Mouse (Mus musculus) thymus, postnatal 25 days (tissue): ENCODE data around the gene Rpe.
A peak's percentile ranks its signal among the peaks of the same experiment; 100 is the strongest.
"Not testable (repeated sequence)": the region's sequence is repeated elsewhere in the genome, so short reads cannot be mapped to it uniquely, and the experiment has no call there.

ENCODE experiments used
- DNase-seq: peaks from one replicate; pipeline ENCODE4 v3.0.0; 2022

Rpe gene

GRCm38 (mm10) chr1:66700693-66701575 is at the start of gene Rpe:
Gene Rpe (plus strand): TSS chr1:66700831.
- peak; percentile 94 for DNase-seq

- DNase-seq: no peak
Observed at GRCm38 (mm10) chr1:66655119-66655746, 45.4 kb upstream of the Rpe start.

GRCm38 (mm10) chr1:66655747-66656119 is 44.9 kb upstream of the Rpe start:
- no peak for DNase-seq

- no peak for DNase-seq
Observed at GRCm38 (mm10) chr1:66671475-66671874, 29.2 kb upstream of the Rpe start.

- no peak for DNase-seq
Observed at GRCm38 (mm10) chr1:66672812-66673211, 27.8 kb upstream of the Rpe start.

- DNase-seq: no peak
Observed at GRCm38 (mm10) chr1:66677928-66678327, 22.7 kb upstream of the Rpe start.

GRCm38 (mm10) chr1:66678662-66679061 is 22.0 kb upstream of the Rpe start:
- no peak for DNase-seq

- DNase-seq: no peak
Observed at GRCm38 (mm10) chr1:66682974-66683373, 17.7 kb upstream of the Rpe start.

- DNase-seq: no peak
Observed at GRCm38 (mm10) chr1:66691772-66692171, 8.9 kb upstream of the Rpe start.

GRCm38 (mm10) chr1:66692308-66692707 is 8.3 kb upstream of the Rpe start:
- no peak for DNase-seq

- DNase-seq: no peak
Observed at GRCm38 (mm10) chr1:66692780-66693392, 7.7 kb upstream of the Rpe start.

- DNase-seq: peak; percentile 12
Observed at GRCm38 (mm10) chr1:66694266-66694665, 6.4 kb upstream of the Rpe start.

GRCm38 (mm10) chr1:66695296-66695695 is 5.3 kb upstream of the Rpe start:
- no peak for DNase-seq

GRCm38 (mm10) chr1:66699630-66700029 is 1.0 kb upstream of the Rpe start:
- not testable (repeated sequence) for DNase-seq

GRCm38 (mm10) chr1:66700149-66700692 is 410 bp upstream of the Rpe start:
- DNase-seq: no peak

GRCm38 (mm10) chr1:66701576-66701940 is 927 bp downstream of the Rpe start:
- no peak for DNase-seq

GRCm38 (mm10) chr1:66702623-66703345 is 2.2 kb downstream of the Rpe start:
- no peak for DNase-seq

- DNase-seq: no peak
Observed at GRCm38 (mm10) chr1:66704523-66704922, 3.9 kb downstream of the Rpe start.

- no peak for DNase-seq
Observed at GRCm38 (mm10) chr1:66712859-66713258, 12.2 kb downstream of the Rpe start.

GRCm38 (mm10) chr1:66730581-66730980 is 29.9 kb downstream of the Rpe start:
- DNase-seq: no peak

GRCm38 (mm10) chr1:66768764-66769163 is 68.1 kb downstream of the Rpe start:
- no peak for DNase-seq
